Mouse (Mus musculus) embryonic fibroblast, embryonic 13.5 days (primary cell): ENCODE measurements around the gene Tnn.

Experiments used
- CTCF ChIP-seq: IDR thresholded peaks from 2 replicates; pipeline ENCODE4 v1.5.1; 2011; ENCODE audit warnings: mild to moderate bottlenecking, control low read depth, low read length, moderate library complexity, borderline replicate concordance; ENCODE audit not compliant: insufficient read depth
- POLR2A ChIP-seq: IDR thresholded peaks from 2 replicates; pipeline ENCODE4 v1.6.1; 2011; ENCODE audit warnings: low read depth, mild to moderate bottlenecking, control low read depth, low read length, moderate library complexity

DNA sequence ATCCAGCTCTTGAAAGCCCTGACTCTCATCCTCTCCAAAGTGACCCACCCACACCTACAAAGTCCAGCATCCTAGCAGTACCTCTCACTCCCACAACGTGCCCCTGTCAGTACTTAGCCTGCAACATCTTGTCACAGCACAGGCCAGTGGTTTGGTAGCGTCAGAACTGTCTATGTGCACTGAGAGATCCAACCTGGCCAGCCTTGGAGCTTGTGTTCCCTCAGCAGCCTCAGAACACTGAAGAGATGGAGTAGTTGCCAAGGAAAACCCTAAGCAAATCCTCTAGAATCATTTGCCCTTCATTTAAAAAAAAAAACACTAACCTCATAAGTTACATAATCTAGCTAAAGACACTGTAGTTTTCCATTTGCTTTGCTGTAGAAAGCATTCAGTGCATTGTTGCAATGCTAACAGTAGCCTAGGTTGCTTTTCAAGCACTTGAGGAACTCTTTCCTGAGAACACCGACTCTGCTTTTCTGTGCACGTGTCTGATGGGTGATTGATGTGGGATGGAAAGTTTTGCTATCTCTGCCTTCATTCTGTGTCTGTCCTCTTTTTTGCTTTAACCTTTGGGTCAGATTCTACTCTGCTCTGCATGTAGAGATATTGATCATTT is 19.8 kb downstream of the Tnn start:
- no peak for TF ChIP-seq CTCF
- no peak for TF ChIP-seq POLR2A
